Mouse (Mus musculus) midbrain, embryonic 14.5 days (tissue): ENCODE measurements around the gene Tyrobp. TPM values are rescaled to one million over a fixed set of nuclear protein-coding genes. Genes with fewer than 3 reads are reported as not detected.
A peak's percentile ranks its signal among the peaks of the same experiment; 100 is the strongest.

Experiments
- ATAC-seq: fragments of 200-750 bp; cut with Nextera tagmentation; 2 replicates; pipeline ENCODE4 v1.8.0; 2017; ENCODE audit warnings: moderate number of reproducible peaks, moderate library complexity; ENCODE audit not compliant: low FRiP score, low TSS enrichment
- DNase-seq: peaks from one replicate; pipeline ENCODE4 v3.0.0-alpha.2; 2015
- H3K27ac ChIP-seq: fragments of 300-500 bp; sonication (generic); replicated peaks from 2 replicates; pipeline ENCODE4 v1.5.1; 2014; ENCODE audit warnings: mild to moderate bottlenecking, low read depth, low read length, moderate library complexity
- H3K27me3 ChIP-seq: fragments of 300-500 bp; sonication (generic); 2 replicates; pipeline ENCODE4 v1.6.1; 2014; ENCODE audit warnings: low read length, control low read depth, mixed read lengths; ENCODE audit not compliant: control insufficient read depth, insufficient read depth
- H3K36me3 ChIP-seq: fragments of 300-500 bp; sonication (generic); 2 replicates; pipeline ENCODE4 v1.6.1; 2014; ENCODE audit warnings: low read length, control low read depth; ENCODE audit not compliant: control insufficient read depth, insufficient read depth
- H3K4me1 ChIP-seq: fragments of 300-500 bp; sonication (generic); 2 replicates; pipeline ENCODE4 v1.6.1; 2014; ENCODE audit warnings: mild to moderate bottlenecking, antibody characterized with exemption, low read length, control low read depth; ENCODE audit not compliant: control insufficient read depth, insufficient read depth
- H3K4me2 ChIP-seq: fragments of 300-500 bp; sonication (generic); 2 replicates; pipeline ENCODE4 v1.6.1; 2014; ENCODE audit warnings: mild to moderate bottlenecking, low read length, moderate library complexity
- H3K4me3 ChIP-seq: fragments of 300-500 bp; sonication (generic); replicated peaks from 2 replicates; pipeline ENCODE4 v1.5.1; 2014; ENCODE audit warnings: low read depth, low read length
- H3K9ac ChIP-seq: fragments of 300-500 bp; sonication (generic); replicated peaks from 2 replicates; pipeline ENCODE4 v1.6.1; 2014; ENCODE audit warnings: mild to moderate bottlenecking, low read length, moderate library complexity
- H3K9me3 ChIP-seq: fragments of 300-500 bp; sonication (generic); 2 replicates; pipeline ENCODE4 v1.6.1; 2016; ENCODE audit warnings: low read length, control low read depth, mixed read lengths; ENCODE audit not compliant: control insufficient read depth
- WGBS: fragments of 180-500 bp; shearing (Covaris S2); extraction: QIAGEN DNeasy Blood & Tissue Kit; methylation state at CpG from one replicate; pipeline ENCODE4 v1.1.7; 2014; 5-methylcytosine and 5-hydroxymethylcytosine counted together
- polyA plus RNA-seq: library from polyadenylated mRNA; unstranded; fragments of >200 nt; fragmentation: Nextera tagmentation; extraction: Ambion mirVana; gene quantifications from 2 replicates; pipeline ENCODE4 v1.2.1, GENCODE M21; 2014

Tyrobp gene
- polyA plus RNA-seq, 1 experiment from 2014 or later, result 29.7 TPM

DNA sequence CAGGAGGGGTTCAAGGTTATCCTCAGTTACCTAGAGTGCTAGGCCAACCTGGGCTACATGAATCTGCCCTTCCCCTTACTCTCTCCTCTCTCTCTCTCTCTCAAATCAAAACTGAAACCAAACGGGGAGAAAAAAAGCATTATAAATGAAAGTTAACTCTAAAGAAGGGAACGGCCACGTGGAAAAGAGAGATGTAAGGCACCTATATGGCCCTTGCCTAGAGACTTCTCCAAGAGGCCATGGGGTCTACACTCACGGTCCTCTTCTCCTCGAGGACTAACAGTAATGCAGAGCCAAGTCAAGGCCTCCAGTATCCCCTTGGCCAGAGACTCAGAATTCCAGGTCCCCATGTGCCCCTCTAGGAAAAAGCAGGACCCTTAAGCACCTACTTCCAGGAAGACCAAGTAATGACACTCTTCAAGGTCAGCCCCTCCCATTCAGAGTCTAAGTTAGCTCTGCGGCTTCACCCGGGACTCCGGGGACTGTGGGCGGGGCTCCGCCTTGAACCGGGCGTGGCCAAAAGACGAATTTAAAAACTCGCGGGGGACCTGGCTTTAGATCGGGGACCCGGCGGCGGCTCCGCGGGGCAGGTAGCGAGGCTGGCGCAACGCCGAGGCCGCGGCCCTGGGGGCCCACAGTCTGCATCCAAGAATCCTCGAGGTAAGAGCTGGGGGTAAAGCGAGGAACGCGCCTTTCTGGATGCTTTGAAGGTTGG, 7.8 kb downstream of the Tyrobp start, which contains the start of gene Nfkbid:
Gene Nfkbid, plus strand, starts transcription at position 558 of the 715 bp plus-strand sequence.
- Histone ChIP-seq H3K27ac (peak within 1 kb of the TSS; percentile 60), H3K9me3 (no peaks in the 10 kb centered on the region), H3K4me1 (peaks cover 18% of the 10 kb centered on the region; the same call in 1 of the 2 replicates), H3K4me2 (peak within 1 kb of the TSS; percentile 98), H3K27me3 (no peaks in the 10 kb centered on the region), H3K4me3 (peak within 1 kb of the TSS; percentile 58), H3K36me3 (0 out of 2 replicates have a peak, but pooled peaks cover 2% of the 10 kb centered on the region), H3K9ac (peak within 1 kb of the TSS; percentile 71)
- DNase-seq (peak; percentile 59), ATAC-seq (0 out of 2 replicates have a peak, but pooled peaks have one; percentile 24)
- 11% methylated on average over 31 of the region's 31 CpGs for WGBS

DNA sequence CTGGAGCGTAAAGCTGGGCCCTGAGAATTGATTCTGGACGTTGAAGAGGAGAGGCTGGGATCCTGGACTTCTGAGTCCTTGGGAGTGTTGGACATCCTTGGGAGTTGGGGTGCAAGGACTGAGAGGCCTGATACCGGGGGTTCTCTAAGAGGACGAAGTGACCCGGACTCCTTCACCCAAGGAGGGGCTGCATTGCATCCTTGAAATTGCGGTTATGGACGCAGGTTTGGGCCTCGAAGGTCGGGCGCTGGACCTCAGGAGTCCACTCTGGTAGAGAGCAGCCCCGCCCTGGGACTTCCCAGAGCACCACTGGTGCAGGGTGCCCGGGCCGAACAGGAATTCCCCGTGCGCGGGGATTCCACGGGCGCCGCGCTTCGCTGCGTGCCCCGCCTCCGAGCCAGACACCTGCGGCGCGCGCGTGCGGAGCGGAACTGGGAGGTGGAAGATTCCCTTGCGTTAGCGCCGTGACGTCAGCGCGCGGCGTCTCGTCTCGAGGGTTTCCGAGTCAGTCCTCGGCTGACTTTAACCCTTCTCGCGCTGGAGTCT, 8.4 kb downstream of the Tyrobp start:
- Histone ChIP-seq H3K9me3 (no peaks in the 10 kb centered on the region), H3K27ac (peak overlapping the region; percentile 60), H3K4me3 (peak overlapping the region; percentile 58), H3K36me3 (0 out of 2 replicates have a peak, but pooled peaks cover 2% of the 10 kb centered on the region), H3K4me1 (peaks cover 18% of the 10 kb centered on the region; the same call in 1 of the 2 replicates), H3K9ac (peak overlapping the region; percentile 71), H3K27me3 (no peaks in the 10 kb centered on the region), H3K4me2 (peak overlapping the region; percentile 98)
- peak; percentile 98 for DNase-seq
- peak; percentile 87 for ATAC-seq
- WGBS, result under 1% methylated on average over 45 of the region's 45 CpGs

DNA sequence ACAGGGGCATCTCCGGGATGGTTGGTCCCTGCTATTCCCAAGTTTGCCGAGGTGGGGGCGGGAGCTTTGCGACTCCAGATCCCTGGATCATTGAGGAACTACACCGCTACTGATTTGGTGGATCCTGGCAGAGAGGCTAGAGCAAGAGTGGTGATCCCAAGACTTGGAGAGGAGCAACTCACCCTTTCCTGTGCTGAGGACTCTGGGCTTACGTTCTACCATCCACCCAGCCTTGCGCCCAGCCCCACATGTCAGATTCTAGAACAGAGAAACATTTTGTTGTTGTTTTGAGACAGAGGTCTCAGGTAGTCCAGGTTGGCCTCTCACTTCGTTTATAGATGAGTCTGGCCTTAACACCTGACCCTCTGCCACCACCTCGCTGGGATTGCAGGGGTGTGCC, 9.0 kb downstream of the Tyrobp start:
- Histone ChIP-seq H3K27me3 (no peaks in the 10 kb centered on the region), H3K4me2 (peak overlapping the region; percentile 98), H3K9ac (peak overlapping the region; percentile 71), H3K4me1 (peaks cover 18% of the 10 kb centered on the region; the same call in 1 of the 2 replicates), H3K9me3 (no peaks in the 10 kb centered on the region), H3K4me3 (peak overlapping the region; percentile 58), H3K36me3 (0 out of 2 replicates have a peak, but pooled peaks cover 2% of the 10 kb centered on the region), H3K27ac (0 out of 2 replicates have a peak overlapping the region, but pooled peaks have one; percentile 41)
- no peak for DNase-seq
- WGBS, result 13% methylated on average over 9 of the region's 9 CpGs
- no peak; the same call in 1 of the 2 replicates for ATAC-seq

DNA sequence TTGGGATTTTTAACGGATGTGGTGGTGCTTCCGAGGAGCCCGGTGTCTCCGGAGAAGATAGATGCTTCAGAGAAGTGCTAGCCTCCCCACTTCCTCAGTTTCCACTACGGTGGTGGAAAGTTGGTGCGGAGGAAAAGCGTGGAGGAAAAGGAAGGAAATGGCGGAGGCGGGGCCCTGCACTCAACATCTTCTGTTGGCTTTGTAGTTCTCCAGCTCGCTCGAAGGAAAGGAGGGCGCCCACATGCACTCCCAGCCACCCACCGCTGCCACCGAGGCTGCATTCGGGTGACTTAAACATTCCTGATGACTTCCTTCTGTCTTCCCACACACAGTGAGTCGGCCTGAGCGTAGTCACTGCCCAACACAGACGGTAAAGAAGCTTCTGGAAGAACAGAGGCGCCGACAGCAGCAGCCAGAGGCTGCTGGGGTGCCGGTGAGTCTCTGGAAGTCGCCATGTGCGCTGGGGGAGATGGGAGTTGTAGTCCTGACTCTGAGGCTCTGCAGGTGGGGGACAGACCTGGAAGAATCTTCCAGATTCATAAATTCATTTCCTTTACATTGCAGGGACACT, 9.6 kb downstream of the Tyrobp start:
- H3K9ac ChIP-seq, result peak overlapping the region; percentile 71; the same call in 1 of the 2 replicates
- no peaks in the 10 kb centered on the region for H3K27me3 ChIP-seq
- H3K4me1 ChIP-seq, result peaks cover 18% of the 10 kb centered on the region; the same call in 1 of the 2 replicates
- ATAC-seq, result no peak
- peak overlapping the region; percentile 98 for H3K4me2 ChIP-seq
- H3K4me3 ChIP-seq, result peak overlapping the region; percentile 58
- no peak overlapping the region for H3K27ac ChIP-seq
- no peaks in the 10 kb centered on the region for H3K9me3 ChIP-seq
- 52% methylated on average over 23 of the region's 23 CpGs for WGBS
- H3K36me3 ChIP-seq, result 0 out of 2 replicates have a peak, but pooled peaks cover 2% of the 10 kb centered on the region
- DNase-seq, result peak; percentile 32

DNA sequence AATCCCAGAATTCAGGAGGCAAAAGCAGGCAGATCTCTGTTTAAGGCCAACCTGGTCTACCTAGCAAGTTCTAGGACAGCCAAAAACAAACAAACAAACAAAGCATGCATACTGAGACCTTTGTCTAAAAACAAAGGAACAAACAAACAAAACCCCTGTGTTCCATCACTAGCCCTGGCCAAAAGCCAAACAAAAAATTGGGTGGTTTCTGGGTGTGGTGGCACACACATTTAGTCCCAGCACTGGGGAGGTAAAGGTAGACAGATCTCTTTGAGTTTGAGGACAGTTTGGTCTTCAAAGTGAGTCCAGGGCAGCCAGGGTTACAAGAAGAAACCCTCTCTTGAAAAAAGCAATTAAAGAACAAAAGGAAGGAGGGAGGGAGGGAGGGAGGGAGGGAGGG, 15.8 kb downstream of the Tyrobp start:
- Histone ChIP-seq H3K27me3 (no peaks in the 10 kb centered on the region), H3K27ac (no peak overlapping the region), H3K4me2 (no peak overlapping the region), H3K9me3 (no peaks in the 10 kb centered on the region), H3K4me3 (no peak overlapping the region), H3K36me3 (peaks cover 11% of the 10 kb centered on the region), H3K9ac (no peak overlapping the region), H3K4me1 (no peaks in the 10 kb centered on the region)
- DNase-seq (no peak), ATAC-seq (no peak)

DNA sequence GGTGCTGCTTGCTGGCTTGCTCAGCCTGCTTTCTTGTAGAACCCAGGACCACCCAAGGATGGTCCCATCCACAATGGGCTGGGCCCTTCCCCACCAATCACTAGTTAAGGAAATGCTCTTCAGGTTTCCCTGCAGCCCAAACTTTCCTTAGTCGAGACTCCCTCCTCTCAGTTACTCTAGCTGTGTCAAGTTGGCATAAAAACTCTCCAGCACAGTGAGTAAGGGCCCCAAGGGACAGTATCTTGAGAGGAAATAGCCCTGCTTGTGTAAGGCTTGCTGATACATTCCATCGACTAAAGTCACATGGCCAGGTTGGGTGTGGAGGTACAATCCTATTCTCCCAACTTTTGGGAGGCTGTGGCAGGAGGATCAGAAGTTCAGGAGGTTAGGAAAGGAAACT, 16.6 kb downstream of the Tyrobp start:
- no peaks in the 10 kb centered on the region for H3K9me3 ChIP-seq
- H3K4me1 ChIP-seq, result no peaks in the 10 kb centered on the region
- 67% methylated on average over 2 of the region's 2 CpGs for WGBS
- DNase-seq (no peak), ATAC-seq (no peak)
- no peaks in the 10 kb centered on the region for H3K27me3 ChIP-seq
- H3K27ac ChIP-seq, result no peak overlapping the region
- H3K4me2 ChIP-seq, result no peak overlapping the region
- no peak overlapping the region for H3K9ac ChIP-seq
- H3K36me3 ChIP-seq, result peaks cover 19% of the 10 kb centered on the region
- no peak overlapping the region for H3K4me3 ChIP-seq

DNA sequence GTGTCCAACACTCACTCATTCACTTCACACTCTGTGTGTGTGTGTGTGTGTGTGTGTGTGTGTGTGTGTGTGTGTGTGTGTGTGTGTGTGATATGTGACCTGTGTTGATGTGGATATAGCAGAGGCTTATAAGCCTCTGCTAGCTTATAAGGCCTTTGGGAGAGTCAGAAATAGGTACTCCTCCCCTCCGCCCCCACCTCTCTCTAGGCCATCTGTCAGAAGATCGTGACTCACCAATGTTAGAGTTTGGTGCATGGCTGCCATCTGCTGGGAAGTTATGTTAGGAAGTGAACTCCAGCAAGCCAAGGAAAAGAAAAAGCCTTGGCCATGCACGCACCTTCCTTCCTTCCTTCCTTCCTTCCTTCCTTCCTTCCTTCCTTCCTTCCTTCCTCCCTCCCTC, 18.2 kb downstream of the Tyrobp start:
- ATAC-seq, result peak; percentile 68; the same call in 1 of the 2 replicates
- Histone ChIP-seq H3K4me1 (no peaks in the 10 kb centered on the region), H3K4me2 (no peak overlapping the region), H3K9me3 (no peaks in the 10 kb centered on the region), H3K27ac (no peak overlapping the region), H3K27me3 (no peaks in the 10 kb centered on the region), H3K36me3 (peaks cover 33% of the 10 kb centered on the region), H3K4me3 (no peak overlapping the region), H3K9ac (no peak overlapping the region)
- peak; percentile 92 for DNase-seq
- 12% methylated on average over 3 of the region's 3 CpGs for WGBS

DNA sequence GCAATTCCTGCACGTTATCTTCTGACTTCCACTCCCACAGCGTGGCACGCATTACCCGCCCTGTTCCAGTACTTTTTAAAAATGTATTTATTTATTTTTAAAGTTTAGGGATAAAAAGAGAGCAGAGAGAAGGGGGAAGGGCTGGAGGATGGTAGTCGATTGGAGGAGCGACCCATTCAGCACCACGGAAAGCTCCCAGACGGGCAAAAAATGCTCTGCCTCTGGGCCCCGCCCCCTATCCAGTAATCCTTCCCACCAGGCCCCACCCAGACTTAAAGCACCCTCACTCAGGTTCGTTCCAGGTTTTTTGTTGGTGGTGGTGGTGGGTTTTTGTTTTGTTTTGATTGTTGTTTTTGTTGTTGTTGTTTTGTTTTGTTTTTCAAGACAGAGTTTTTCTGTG, 20.7 kb downstream of the Tyrobp start:
- Histone ChIP-seq H3K27ac (no peak overlapping the region), H3K9ac (no peak overlapping the region), H3K36me3 (peaks cover 55% of the 10 kb centered on the region), H3K27me3 (no peaks in the 10 kb centered on the region), H3K4me1 (no peaks in the 10 kb centered on the region), H3K4me3 (no peak overlapping the region), H3K9me3 (no peaks in the 10 kb centered on the region), H3K4me2 (no peak overlapping the region)
- 6% methylated on average over 10 of the region's 10 CpGs for WGBS
- ATAC-seq (no peak), DNase-seq (peak; percentile 27)
